Mouse (Mus musculus) lung, postnatal 0 days (tissue): ENCODE data around the gene Plekhb2. TPM values are rescaled to one million over a fixed set of nuclear protein-coding genes. Genes with fewer than 3 reads are reported as not detected.

Source experiments
- ATAC-seq: fragments of 200-750 bp; cut with Nextera tagmentation; 2 replicates; pipeline ENCODE4 v1.8.0; 2017; ENCODE audit warnings: moderate library complexity
- DNase-seq: peaks from one replicate; pipeline ENCODE4 v3.0.0-alpha.2; 2016; ENCODE audit warnings: low spot score
- H3K27ac ChIP-seq: fragments of 300-500 bp; sonication (generic); 2 replicates; pipeline ENCODE4 v1.5.1; 2014; ENCODE audit warnings: antibody characterized with exemption, mild to moderate bottlenecking, low read length, mixed read lengths
- H3K27me3 ChIP-seq: fragments of 300-500 bp; sonication (generic); replicated peaks from 2 replicates; pipeline ENCODE4 v1.6.1; 2014; ENCODE audit warnings: low read length, mixed read lengths; ENCODE audit not compliant: insufficient read depth
- H3K36me3 ChIP-seq: fragments of 300-500 bp; sonication (generic); 2 replicates; pipeline ENCODE4 v1.6.1; 2014; ENCODE audit warnings: low read length, mixed read lengths; ENCODE audit not compliant: insufficient read depth
- H3K4me1 ChIP-seq: fragments of 300-500 bp; sonication (generic); 2 replicates; pipeline ENCODE4 v1.6.1; 2014; ENCODE audit warnings: antibody characterized with exemption, low read depth, low read length, mixed read lengths; ENCODE audit not compliant: insufficient read depth
- H3K4me2 ChIP-seq: fragments of 300-500 bp; sonication (generic); replicated peaks from 2 replicates; pipeline ENCODE4 v1.6.1; 2014; ENCODE audit warnings: low read depth, mild to moderate bottlenecking, low read length, moderate library complexity, mixed read lengths
- H3K4me3 ChIP-seq: fragments of 300-500 bp; sonication (generic); 2 replicates; pipeline ENCODE4 v1.5.1; 2014; ENCODE audit warnings: low read depth, low read length
- H3K9ac ChIP-seq: fragments of 300-500 bp; sonication (generic); replicated peaks from 2 replicates; pipeline ENCODE4 v1.6.1; 2014; ENCODE audit warnings: low read depth, mild to moderate bottlenecking
- H3K9me3 ChIP-seq: fragments of 300-500 bp; sonication (generic); 2 replicates; pipeline ENCODE4 v1.6.1; 2016; ENCODE audit warnings: low read length, mixed read lengths
- CTCF ChIP-seq: IDR thresholded peaks from 2 replicates; pipeline ENCODE4 v1.5.1; 2016; ENCODE audit warnings: antibody characterized with exemption, mild to moderate bottlenecking
- EP300 ChIP-seq: IDR thresholded peaks from 2 replicates; pipeline ENCODE4 v1.6.1; 2016; ENCODE audit warnings: antibody characterized with exemption, mild to moderate bottlenecking, control low read depth
- WGBS: fragments of 180-500 bp; shearing (Covaris S2); extraction: QIAGEN DNeasy Blood & Tissue Kit; methylation state at CpG from one replicate; pipeline ENCODE4 v1.1.7; 2014; 5-methylcytosine and 5-hydroxymethylcytosine counted together
- polyA plus RNA-seq: library from polyadenylated mRNA; unstranded; fragments of >200 nt; fragmentation: Nextera tagmentation; extraction: Ambion mirVana; gene quantifications from 2 replicates; pipeline ENCODE4 v1.2.1, GENCODE M21; 2015

The Plekhb2 gene
- polyA plus RNA-seq, 1 experiment from 2014 or later: 71.1 TPM

- Histone ChIP-seq H3K27me3 (no peaks in the 10 kb centered on the region), H3K9me3 (no peaks in the 10 kb centered on the region), H3K36me3 (0 out of 2 replicates have a peak, but pooled peaks cover 4% of the 10 kb centered on the region), H3K4me3 (no peak overlapping the region), H3K9ac (no peak overlapping the region), H3K4me1 (peaks cover 26% of the 10 kb centered on the region; the same call in 1 of the 2 replicates), H3K4me2 (0 out of 2 replicates have a peak overlapping the region, but pooled peaks have one; percentile 9), H3K27ac (no peak overlapping the region)
- peak; percentile 39 for DNase-seq
- TF ChIP-seq CTCF (no peak), EP300 (no peak)
- WGBS: 28% methylated on average over 12 of the region's 12 CpGs
- no peak for ATAC-seq
These were observed 10.5 kb upstream of the Plekhb2 start for GRCm38 (mm10) chr1:34839241-34839640.

GRCm38 (mm10) chr1:34841709-34842388 is 7.9 kb upstream of the Plekhb2 start:
- no peak for TF ChIP-seq CTCF
- TF ChIP-seq EP300: no peak
- DNase-seq (peak; percentile 9), ATAC-seq (no peak)
- Histone ChIP-seq H3K9me3 (no peaks in the 10 kb centered on the region), H3K27ac (peak overlapping the region; percentile 98), H3K4me1 (peaks cover 24% of the 10 kb centered on the region; the same call in 1 of the 2 replicates), H3K27me3 (no peaks in the 10 kb centered on the region), H3K4me2 (peak overlapping the region; percentile 62), H3K36me3 (no peaks in the 10 kb centered on the region), H3K9ac (peak overlapping the region; percentile 82), H3K4me3 (peak overlapping the region; percentile 83)
- WGBS: under 1% methylated on average over 12 of the region's 12 CpGs

GRCm38 (mm10) chr1:34842389-34842861 is 7.4 kb upstream of the Plekhb2 start:
- H3K4me2 ChIP-seq: peak overlapping the region; percentile 62
- ATAC-seq (peak; percentile 91), DNase-seq (peak; percentile 84)
- H3K27ac ChIP-seq: peak overlapping the region; percentile 98
- WGBS: 0% methylated on average over 16 of the region's 51 CpGs
- H3K27me3 ChIP-seq: no peaks in the 10 kb centered on the region
- peak overlapping the region; percentile 83 for H3K4me3 ChIP-seq
- H3K9ac ChIP-seq: peak overlapping the region; percentile 82
- no peaks in the 10 kb centered on the region for H3K9me3 ChIP-seq
- TF ChIP-seq CTCF (peak; percentile 17; the same call in 1 of the 2 replicates), EP300 (no peak)
- H3K4me1 ChIP-seq: peaks cover 21% of the 10 kb centered on the region; the same call in 1 of the 2 replicates
- no peaks in the 10 kb centered on the region for H3K36me3 ChIP-seq

GRCm38 (mm10) chr1:34842887-34843618 is 6.7 kb upstream of the Plekhb2 start, which contains the start of gene Fam168b:
Gene Fam168b (minus strand): TSS chr1:34843065.
- no peak for TF ChIP-seq CTCF
- TF ChIP-seq EP300: no peak; the same call in 1 of the 2 replicates
- Histone ChIP-seq H3K27ac (peak within 1 kb of the TSS; percentile 98), H3K9ac (peak within 1 kb of the TSS; percentile 82), H3K4me3 (peak within 1 kb of the TSS; percentile 83), H3K4me2 (peak within 1 kb of the TSS; percentile 62), H3K9me3 (no peaks in the 10 kb centered on the region), H3K36me3 (no peaks in the 10 kb centered on the region), H3K4me1 (peaks cover 18% of the 10 kb centered on the region; the same call in 1 of the 2 replicates), H3K27me3 (no peaks in the 10 kb centered on the region)
- DNase-seq (peak; percentile 94), ATAC-seq (peak; percentile 96)
- WGBS: 1% methylated on average over 49 of the region's 59 CpGs

- H3K9ac ChIP-seq: no peak overlapping the region
These were observed 2.7 kb upstream of the Plekhb2 start for GRCm38 (mm10) chr1:34847070-34847469.

More at GRCm38 (mm10) chr1:34847070-34847469, 2.7 kb upstream of the Plekhb2 start:
- Histone ChIP-seq H3K4me1 (no peaks in the 10 kb centered on the region), H3K27me3 (no peaks in the 10 kb centered on the region), H3K4me3 (no peak overlapping the region), H3K27ac (no peak overlapping the region), H3K36me3 (no peaks in the 10 kb centered on the region), H3K4me2 (no peak overlapping the region), H3K9me3 (no peaks in the 10 kb centered on the region)
- TF ChIP-seq CTCF: no peak
- TF ChIP-seq EP300: no peak
- 80% methylated on average over 3 of the region's 3 CpGs for WGBS
- ATAC-seq (no peak), DNase-seq (no peak)
